Mouse (Mus musculus): ENCODE measurements at regions not wholly inside any gene's neighbourhood (a gene's known extent, or its start where the extent isn't known, plus 50 kb on each side); places are given as distances from the start of the nearest gene placed in this dataset.

- no peak for DNase-seq (ENCODE audit: low spot score)
These were observed 57.9 kb upstream of the Stx18 start for GRCm38 (mm10) chr5:37980692-37981091.

DNA sequence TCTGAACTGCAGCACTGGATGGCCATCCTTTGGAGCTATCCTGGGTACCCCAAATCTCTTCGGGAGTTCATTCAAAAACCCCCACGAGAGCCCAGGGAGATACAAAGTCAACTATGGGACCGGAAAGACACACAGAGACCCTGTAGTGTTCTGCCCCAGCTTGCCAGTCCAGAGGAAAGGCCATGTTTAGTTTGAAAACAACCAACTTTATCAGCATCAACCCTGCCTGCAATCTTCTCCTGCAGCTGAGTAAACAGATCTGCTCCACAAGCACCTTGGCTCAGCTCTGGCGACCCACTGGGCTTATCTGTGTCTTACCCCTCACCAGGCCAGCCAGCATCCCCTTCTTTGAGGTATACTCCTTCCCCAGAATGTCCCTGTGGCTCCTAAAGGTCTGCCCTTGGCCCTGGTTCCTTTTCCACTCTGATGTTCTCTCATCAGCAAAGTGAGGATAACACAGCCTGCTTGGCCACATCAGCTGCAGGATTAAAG is 61.6 kb upstream of the Stx18 start:
- DNase-seq (ENCODE audit: low spot score), result no peak

- no peak for DNase-seq (ENCODE audit: low spot score)
These were observed 65.5 kb upstream of the Stx18 start for GRCm38 (mm10) chr5:37972980-37973545.

DNA sequence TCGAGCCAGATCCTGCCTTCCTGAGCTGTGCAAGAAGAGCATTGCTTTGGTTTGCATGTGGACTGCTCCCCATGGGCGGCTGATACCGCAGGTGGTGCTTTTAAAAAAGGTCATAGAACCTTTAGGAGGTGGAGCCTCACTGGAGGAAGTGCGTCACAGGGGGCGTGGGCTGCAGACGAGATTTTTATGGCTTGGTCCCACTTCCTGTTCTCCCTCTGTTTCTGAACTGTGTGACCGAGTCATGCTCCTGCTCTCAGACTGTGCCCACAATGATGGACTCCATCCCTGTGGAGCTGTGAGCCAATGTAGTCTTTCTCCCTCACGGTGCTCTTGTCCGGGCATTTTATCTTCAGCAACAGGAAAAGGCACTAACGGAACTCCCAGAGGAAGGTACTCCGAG is 66.8 kb upstream of the Stx18 start:
- DNase-seq (ENCODE audit: low spot score), result no peak

DNA sequence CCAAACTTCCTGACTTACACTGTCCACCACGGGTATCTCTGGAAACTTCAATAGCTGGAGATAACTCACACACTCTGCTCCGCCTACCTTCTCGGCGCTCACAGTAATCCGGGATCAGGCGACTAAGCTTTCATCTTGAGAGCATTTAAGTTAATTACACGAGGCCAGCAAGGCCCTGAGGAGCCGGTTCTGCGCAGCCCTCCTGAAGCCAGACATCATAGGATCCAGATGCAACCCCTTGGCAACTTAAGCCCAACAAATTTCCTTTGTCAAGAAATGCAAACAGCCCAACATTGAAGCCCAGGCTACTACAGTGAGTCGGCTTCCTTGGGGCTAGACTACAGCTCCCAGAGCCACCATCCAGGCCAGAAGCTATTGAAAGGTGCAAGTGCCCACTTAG is 69.9 kb upstream of the Stx18 start:
- peak; percentile 46 for DNase-seq (ENCODE audit: low spot score)

DNA sequence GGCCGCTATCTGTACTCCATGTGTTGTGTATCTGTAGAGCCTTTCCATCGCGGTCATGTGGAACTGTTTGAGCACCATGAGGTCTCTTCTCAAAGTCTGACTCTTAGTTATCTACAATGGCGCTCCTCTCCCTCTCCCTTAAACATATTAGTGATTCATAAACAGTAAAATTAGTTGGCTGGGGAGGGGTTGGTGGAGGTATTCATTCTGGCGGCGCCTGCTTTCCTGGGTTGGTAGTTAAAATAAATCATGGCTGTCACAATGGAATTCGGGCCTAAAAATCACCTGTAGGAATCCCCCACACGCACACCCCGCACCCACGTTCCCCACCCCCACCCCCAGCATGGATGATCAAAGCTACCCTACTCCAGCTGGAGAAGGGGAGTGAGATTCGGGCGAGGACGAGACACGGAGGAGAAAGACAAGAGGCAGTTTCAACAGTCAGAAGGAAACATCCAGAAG is 70.6 kb upstream of the Stx18 start:
- no peak for DNase-seq (ENCODE audit: low spot score)

DNA sequence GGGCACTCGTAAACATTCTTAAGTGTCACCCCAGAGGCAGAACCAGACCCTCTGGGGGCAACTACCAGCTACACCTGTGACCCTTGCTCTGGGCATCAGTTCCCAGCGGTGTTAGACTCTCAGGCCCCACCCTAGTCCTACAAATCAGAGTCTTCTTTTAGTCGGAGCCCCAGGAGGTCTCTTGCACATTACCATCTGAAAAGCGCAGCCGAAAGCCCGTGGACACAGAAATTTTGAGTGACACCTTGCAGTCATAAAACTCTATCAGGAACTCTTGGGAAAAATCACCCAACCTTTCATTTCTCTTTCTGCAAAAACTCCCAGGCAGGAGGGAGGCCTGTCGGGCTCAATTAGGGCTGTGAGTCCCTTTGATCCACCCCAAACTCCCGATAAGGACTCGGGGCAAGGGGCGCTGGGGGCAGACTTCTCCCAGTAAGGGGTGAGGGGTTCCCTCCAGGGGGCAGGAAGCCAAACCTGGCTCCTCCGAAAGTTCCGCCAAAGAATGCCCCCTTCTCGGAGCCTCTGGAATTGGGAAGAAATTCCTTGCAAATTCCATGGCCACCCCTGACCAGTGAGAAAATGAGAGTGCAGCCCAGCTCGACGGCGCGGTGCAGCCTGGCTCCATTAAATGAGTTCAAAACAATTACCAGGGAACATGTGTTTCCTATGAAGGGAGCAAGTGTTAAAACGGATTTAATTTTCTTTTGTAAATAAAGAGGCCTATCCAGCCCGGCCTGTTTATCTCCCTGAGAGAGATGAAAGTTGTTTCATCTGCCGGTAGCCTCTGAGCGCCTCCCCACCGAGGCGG is 71.2 kb upstream of the Stx18 start:
- peak; percentile 21 for DNase-seq (ENCODE audit: low spot score)

- DNase-seq (ENCODE audit: low spot score), result no peak
These were observed 74.9 kb upstream of the Stx18 start for GRCm38 (mm10) chr5:37963688-37964087.

- no peak for DNase-seq (ENCODE audit: low spot score)
These were observed 76.0 kb upstream of the Stx18 start for GRCm38 (mm10) chr5:37962513-37962912.

DNA sequence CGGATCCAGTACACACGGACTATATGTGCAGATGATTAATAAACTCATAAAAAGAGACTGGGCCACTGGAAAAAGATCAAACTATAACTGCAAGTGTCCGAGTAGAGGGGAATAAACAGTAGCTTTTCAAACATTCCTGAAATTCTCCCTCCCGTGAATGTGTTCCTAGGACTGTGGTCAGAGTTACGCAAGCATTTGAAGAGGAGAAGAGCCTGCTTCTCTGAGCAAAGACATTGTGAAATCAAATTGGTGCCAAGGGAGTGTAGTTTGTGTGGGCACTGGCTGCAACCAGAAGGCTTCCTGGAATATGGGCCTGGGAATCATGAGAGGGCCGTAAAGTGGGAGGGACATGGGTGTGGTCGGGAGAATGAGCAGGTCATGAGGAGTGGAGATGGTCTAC is 78.3 kb upstream of the Stx18 start:
- no peak for DNase-seq (ENCODE audit: low spot score)

DNA sequence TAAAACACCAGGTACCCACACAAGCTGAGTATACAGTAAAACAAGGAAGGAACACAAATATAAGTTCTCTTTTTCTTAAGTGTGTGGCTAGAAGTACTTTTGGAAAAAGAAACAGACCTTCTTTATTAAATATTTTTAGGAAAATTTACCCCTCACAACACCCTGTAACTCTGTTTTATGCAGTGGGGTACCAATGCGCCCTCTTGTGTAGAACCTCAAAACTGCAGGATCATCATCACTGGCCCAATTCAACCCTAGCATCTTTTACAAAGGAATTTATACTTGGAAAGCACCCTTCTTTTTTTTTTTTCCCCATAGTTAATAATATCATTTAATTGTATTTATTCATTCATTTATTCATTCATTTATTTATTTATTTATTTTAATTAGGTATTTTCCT is 86.4 kb upstream of the Stx18 start:
- DNase-seq (ENCODE audit: low spot score), result peak; percentile 71

DNA sequence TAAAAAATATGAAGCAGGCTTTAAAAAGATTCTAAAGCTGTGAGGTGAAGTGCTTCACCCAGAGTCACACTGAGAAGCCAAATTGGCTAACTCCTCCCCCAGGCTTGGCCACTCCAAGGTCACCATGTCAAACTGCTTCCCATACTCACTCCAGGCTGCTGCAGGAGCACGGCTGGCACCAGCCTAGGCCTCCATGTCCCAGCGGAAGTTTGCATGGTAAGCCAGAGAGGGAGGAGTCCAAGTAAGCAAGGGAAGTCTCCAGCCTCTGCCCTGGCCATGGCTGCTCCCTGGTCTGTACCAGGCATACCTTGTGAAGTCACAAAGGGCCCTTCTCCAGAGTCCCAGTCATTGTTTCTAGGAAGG is 105.8 kb upstream of the Stx18 start:
- no peak for DNase-seq (ENCODE audit: low spot score)

DNA sequence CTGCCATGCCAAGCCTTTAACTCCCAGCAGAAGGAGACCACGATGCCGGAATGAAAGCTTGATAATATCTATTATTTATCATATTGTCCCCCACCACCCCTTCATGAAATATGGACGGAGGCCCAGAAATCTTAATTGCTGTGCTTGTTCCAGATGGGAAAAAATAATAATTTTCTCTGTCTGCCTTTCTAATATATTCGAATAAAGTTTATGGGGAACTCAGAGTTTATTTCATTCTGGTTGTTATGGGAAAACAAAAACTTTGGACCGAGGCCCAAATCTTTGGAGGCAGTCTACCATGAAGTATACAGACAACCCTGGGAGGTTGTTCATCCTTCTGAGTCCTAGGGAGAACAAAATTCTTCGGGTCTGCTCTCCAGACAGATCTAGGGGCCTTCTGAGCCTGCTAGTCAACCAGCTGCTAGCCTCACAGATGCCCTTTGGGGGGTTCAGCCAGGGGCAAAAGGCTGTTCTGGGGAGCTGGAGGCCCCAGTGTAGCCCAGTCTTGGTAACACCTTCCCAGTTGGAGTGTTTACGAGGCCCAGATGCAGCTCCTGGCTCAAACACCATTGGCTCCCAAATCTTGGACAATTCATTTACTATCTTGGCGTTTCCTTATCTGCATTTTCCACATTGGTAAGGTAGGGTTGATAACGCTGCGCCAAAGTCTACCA is 106.3 kb upstream of the Stx18 start:
- DNase-seq (ENCODE audit: low spot score), result no peak

GRCm38 (mm10) chr5:37920481-37920880 is 96.1 kb upstream of the Msx1 start:
- no peak for DNase-seq (ENCODE audit: low spot score)

DNA sequence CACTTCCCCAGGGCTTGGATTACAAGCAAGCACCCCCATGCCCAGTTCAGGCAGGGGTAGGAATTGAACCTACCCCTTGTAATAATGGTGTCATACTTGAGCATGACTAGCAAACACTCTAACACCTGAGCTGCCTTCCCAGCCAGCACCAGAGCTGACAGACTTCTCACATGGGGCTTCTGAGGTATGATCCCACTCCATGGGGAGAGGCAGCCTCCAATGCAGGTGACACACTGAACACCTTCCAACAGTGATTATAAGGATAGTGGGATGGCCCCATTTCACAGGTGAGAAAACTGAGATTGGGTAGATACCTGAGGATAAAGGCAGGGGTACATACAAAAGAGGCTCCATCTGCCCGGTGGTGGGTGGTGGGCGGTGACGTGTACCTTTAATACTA is 94.7 kb upstream of the Msx1 start:
- DNase-seq (ENCODE audit: low spot score), result no peak

- peak; percentile 11 for DNase-seq (ENCODE audit: low spot score)
These were observed 93.8 kb upstream of the Msx1 start for GRCm38 (mm10) chr5:37918001-37918707.

GRCm38 (mm10) chr5:37917161-37917560 is 92.8 kb upstream of the Msx1 start:
- no peak for DNase-seq (ENCODE audit: low spot score)

DNA sequence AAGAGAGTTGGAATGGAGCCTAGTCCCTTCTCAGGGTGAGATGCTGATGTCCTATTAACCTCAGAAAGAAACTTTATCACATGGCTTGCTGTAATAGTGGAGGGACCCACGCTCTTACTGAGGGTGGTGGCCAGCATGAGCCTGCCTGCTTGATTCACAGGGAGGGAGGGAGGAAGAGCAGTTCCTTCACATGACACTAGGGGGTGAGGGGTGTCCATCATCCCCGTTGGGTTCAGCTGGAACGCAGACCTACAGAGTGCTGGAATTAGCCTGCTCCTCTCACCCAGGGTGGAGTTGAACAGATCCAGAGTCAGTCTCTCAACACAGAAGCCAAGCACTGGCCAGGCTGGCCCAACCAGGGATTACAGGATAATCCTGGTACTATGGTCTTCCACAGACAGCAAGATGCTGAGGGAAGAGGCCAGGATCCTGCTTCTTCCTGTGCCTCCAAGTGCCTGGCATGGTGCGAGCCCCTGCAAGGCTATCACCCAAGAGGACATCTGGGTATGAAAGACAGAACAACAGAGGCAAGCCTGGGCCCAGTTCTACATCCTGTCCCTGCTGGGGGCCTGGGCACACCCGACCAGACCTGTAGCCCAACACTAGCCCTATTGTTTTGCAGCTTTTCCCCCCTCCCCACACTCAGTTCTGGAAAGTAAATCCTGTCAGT is 80.4 kb upstream of the Msx1 start:
- peak; percentile 43 for DNase-seq (ENCODE audit: low spot score)

- DNase-seq (ENCODE audit: low spot score), result no peak
These were observed 79.5 kb upstream of the Msx1 start for GRCm38 (mm10) chr5:37903861-37904260.

- no peak for DNase-seq (ENCODE audit: low spot score)
These were observed 78.4 kb upstream of the Msx1 start for GRCm38 (mm10) chr5:37902741-37903140.

GRCm38 (mm10) chr5:37901861-37902291 is 77.5 kb upstream of the Msx1 start:
- DNase-seq (ENCODE audit: low spot score), result peak; percentile 43
